Mouse (Mus musculus): ENCODE measurements around the gene Olfr895. TPM values are rescaled to one million over a fixed set of nuclear protein-coding genes. Genes with fewer than 3 reads are reported as not detected.

Gene Olfr895
- not detected in 2 replicates for polyA plus RNA-seq (2012; rRNA removed; ENCODE audit: low replicate concordance)

GRCm38 (mm10) chr9:38267551-38267950 lies at the start of gene Olfr895:
Olfr895 (plus strand) TSS chr9:38267851.

GRCm38 (mm10) chr9:38252474-38252873 lies 15.2 kb upstream of the Olfr895 start, which contains the start of gene Olfr143:
Olfr143 (plus strand) TSS chr9:38252774.

DNA sequence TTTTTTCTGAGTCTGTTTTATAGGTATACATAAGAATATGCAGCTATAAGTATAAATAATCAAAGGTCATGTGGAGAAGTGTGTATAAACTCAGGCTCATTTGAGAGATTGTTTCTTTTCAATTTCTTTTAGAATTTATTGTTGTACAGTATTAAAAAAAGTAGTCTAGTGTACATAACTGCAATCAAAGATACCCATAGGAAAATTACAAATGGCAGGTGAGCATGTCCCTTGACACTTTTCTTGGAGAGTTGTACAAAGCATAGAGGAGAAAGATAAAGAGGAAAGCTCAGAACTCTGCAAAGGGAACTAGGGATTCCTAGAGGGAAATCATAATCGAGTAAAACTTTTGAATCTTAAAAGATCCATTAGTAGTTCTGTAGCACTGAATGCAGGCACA lies 23.2 kb downstream of the Olfr895 start, which contains the start of gene Olfr896-ps1:
Olfr896-ps1 (plus strand) TSS at position 301 of the 400 bp plus-strand sequence.

Other genes with a start within 250 kb of the Olfr895 start
- not detected in 2 replicates for gene Olfr883, start 242.0 kb upstream of the Olfr895 start, polyA plus RNA-seq (2012; rRNA removed; ENCODE audit: low replicate concordance)
- not detected in 2 replicates for gene Olfr884, start 221.3 kb upstream of the Olfr895 start, polyA plus RNA-seq (2012; rRNA removed; ENCODE audit: low replicate concordance)
- gene Olfr885, start 206.5 kb upstream of the Olfr895 start, polyA plus RNA-seq (2012; rRNA removed; ENCODE audit: low replicate concordance) = not detected in 2 replicates
- gene Olfr887, start 183.8 kb upstream of the Olfr895 start, polyA plus RNA-seq (2012; rRNA removed; ENCODE audit: low replicate concordance) = not detected in 2 replicates
- gene Olfr888, start 159.7 kb upstream of the Olfr895 start, polyA plus RNA-seq (2012; rRNA removed; ENCODE audit: low replicate concordance) = not detected in 2 replicates
- not detected in 2 replicates for gene Olfr889, start 152.7 kb upstream of the Olfr895 start, polyA plus RNA-seq (2012; rRNA removed; ENCODE audit: low replicate concordance)
- gene Olfr890, start 125.3 kb upstream of the Olfr895 start, polyA plus RNA-seq (2012; rRNA removed; ENCODE audit: low replicate concordance) = not detected in 2 replicates
- gene Olfr891, start 87.0 kb upstream of the Olfr895 start, polyA plus RNA-seq (2012; rRNA removed; ENCODE audit: low replicate concordance) = not detected in 2 replicates
- not detected in 2 replicates for gene Olfr893, start 59.5 kb upstream of the Olfr895 start, polyA plus RNA-seq (2012; rRNA removed; ENCODE audit: low replicate concordance)
- gene Olfr894, start 49.8 kb upstream of the Olfr895 start, polyA plus RNA-seq (2012; rRNA removed; ENCODE audit: low replicate concordance) = not detected in 2 replicates
- not detected in 2 replicates for gene Olfr143, start 15.1 kb upstream of the Olfr895 start, polyA plus RNA-seq (2012; rRNA removed; ENCODE audit: low replicate concordance)
- not detected in 2 replicates for gene Olfr896-ps1, start 23.3 kb downstream of the Olfr895 start, polyA plus RNA-seq (2012; rRNA removed; ENCODE audit: low replicate concordance)
- not detected in 2 replicates for gene Olfr25, start 61.2 kb downstream of the Olfr895 start, polyA plus RNA-seq (2012; rRNA removed; ENCODE audit: low replicate concordance)
- gene Olfr898, start 80.6 kb downstream of the Olfr895 start, polyA plus RNA-seq (2012; rRNA removed; ENCODE audit: low replicate concordance) = not detected in 2 replicates
- gene Olfr250, start 99.0 kb downstream of the Olfr895 start, polyA plus RNA-seq (2012; rRNA removed; ENCODE audit: low replicate concordance) = not detected in 2 replicates
- not detected in 2 replicates for gene Olfr251, start 109.2 kb downstream of the Olfr895 start, polyA plus RNA-seq (2012; rRNA removed; ENCODE audit: low replicate concordance)
- not detected in 2 replicates for gene Olfr147, start 133.8 kb downstream of the Olfr895 start, polyA plus RNA-seq (2012; rRNA removed; ENCODE audit: low replicate concordance)
- not detected in 2 replicates for gene Olfr901, start 161.6 kb downstream of the Olfr895 start, polyA plus RNA-seq (2012; rRNA removed; ENCODE audit: low replicate concordance)
- gene Olfr902, start 179.8 kb downstream of the Olfr895 start, polyA plus RNA-seq (2012; rRNA removed; ENCODE audit: low replicate concordance) = not detected in 2 replicates
- not detected in 2 replicates for gene Olfr904, start 195.3 kb downstream of the Olfr895 start, polyA plus RNA-seq (2012; rRNA removed; ENCODE audit: low replicate concordance)
- not detected in 2 replicates for gene Olfr905, start 203.3 kb downstream of the Olfr895 start, polyA plus RNA-seq (2012; rRNA removed; ENCODE audit: low replicate concordance)
- gene Olfr906, start 219.2 kb downstream of the Olfr895 start, polyA plus RNA-seq (2012; rRNA removed; ENCODE audit: low replicate concordance) = not detected in 2 replicates
- not detected in 2 replicates for gene Olfr907, start 227.9 kb downstream of the Olfr895 start, polyA plus RNA-seq (2012; rRNA removed; ENCODE audit: low replicate concordance)